Mouse (Mus musculus) CD4-positive naive resting alpha-beta T cell, adult 57 days (primary cell): ENCODE data around the gene Ttf2. TPM values are rescaled to one million over a fixed set of nuclear protein-coding genes. Genes with fewer than 3 reads are reported as not detected.

ENCODE experiments used
- total RNA-seq: library from RNA; stranded (reverse); gene quantifications from one replicate; pipeline ENCODE4 v1.2.4, GENCODE M21; 2023

Ttf2 gene
- total RNA-seq: 8.5 TPM

GRCm38 (mm10) chr3:100969176-100969917 is at the start of gene Ttf2:
TSS of gene Ttf2 (minus strand) at chr3:100969663.

GRCm38 (mm10) chr3:100921825-100922505 is 47.5 kb downstream of the Ttf2 start, which contains the start of gene Trim45:
TSS of gene Trim45 (plus strand) at chr3:100922202.

Other genes starting within 250 kb of the Ttf2 start
- gene Vtcn1, start 144.2 kb downstream of the Ttf2 start, total RNA-seq: not detected
- gene Trim45, start 47.5 kb downstream of the Ttf2 start, total RNA-seq: 1.1 TPM
- gene Cd101, start 59.9 kb upstream of the Ttf2 start, total RNA-seq: 3.1 TPM
- gene Ptgfrn, start 140.6 kb upstream of the Ttf2 start, total RNA-seq: 5.2 TPM